Mouse (Mus musculus) bone marrow macrophage, adult 2 months (primary cell): ENCODE results near the gene Shank2.

Experiments used
- CTCF ChIP-seq: IDR thresholded peaks from 2 replicates; pipeline ENCODE4 v1.5.1; 2012; ENCODE audit warnings: low read depth, mild to moderate bottlenecking, low read length, moderate library complexity
- POLR2A ChIP-seq: IDR thresholded peaks from 2 replicates; pipeline ENCODE4 v1.6.1; 2012; ENCODE audit warnings: mild to moderate bottlenecking, low read depth, low read length, borderline replicate concordance

GRCm38 (mm10) chr7:144389704-144390103 lies 388.0 kb downstream of the Shank2 start:
- TF ChIP-seq CTCF (no peak), POLR2A (no peak)
